Mouse (Mus musculus) ES-E14 (cell line): ENCODE measurements around the gene Rapgef2. TPM values are rescaled to one million over a fixed set of nuclear protein-coding genes. Genes with fewer than 3 reads are reported as not detected.

Source experiments
- DNase-seq: peaks from one replicate; pipeline ENCODE4 v3.0.0-alpha.2; 2013; ENCODE audit warnings: low read depth, low spot score
- H3K27ac ChIP-seq: 2 replicates; pipeline ENCODE4 v1.5.1; 2012; ENCODE audit warnings: low read depth, mild to moderate bottlenecking, low read length, moderate library complexity, mixed read lengths; ENCODE audit not compliant: poor library complexity, insufficient read depth, severe bottlenecking
- H3K36me3 ChIP-seq: 2 replicates; pipeline ENCODE4 v1.6.1; 2012; ENCODE audit warnings: mild to moderate bottlenecking, low read length, moderate library complexity, mixed read lengths; ENCODE audit not compliant: control insufficient read depth, poor library complexity, insufficient read depth, severe bottlenecking
- H3K4me1 ChIP-seq, 2 experiments: fragments of 150-350 bp in 1 of 2; sonication (generic) in 1 of 2; 2 replicates each; pipeline ENCODE4 v1.6.1; 2012; ENCODE audit warnings: low read length in 2 of 2, mild to moderate bottlenecking in 1 of 2, mixed read lengths in 1 of 2; ENCODE audit not compliant: control insufficient read depth in 2 of 2, insufficient read depth in 2 of 2, poor library complexity in 1 of 2
- H3K4me3 ChIP-seq, 2 experiments: fragments of 150-350 bp in 1 of 2; sonication (generic) in 1 of 2; 2 replicates each; pipeline ENCODE4 v1.5.1; 2012; ENCODE audit warnings: low read length in 2 of 2, low read depth in 1 of 2, mild to moderate bottlenecking in 1 of 2, mixed read lengths in 1 of 2; ENCODE audit not compliant: insufficient read depth in 1 of 2, poor library complexity in 1 of 2, severe bottlenecking in 1 of 2
- H3K9ac ChIP-seq: 2 replicates; pipeline ENCODE4 v1.6.1; 2012; ENCODE audit warnings: low read depth, mild to moderate bottlenecking, low read length, mixed read lengths; ENCODE audit not compliant: poor library complexity, insufficient read depth, severe bottlenecking
- H3K9me3 ChIP-seq: fragments of 150-350 bp; sonication (generic); 2 replicates; pipeline ENCODE4 v1.6.1; 2012; ENCODE audit warnings: low read depth, mild to moderate bottlenecking, low read length; ENCODE audit not compliant: control insufficient read depth, insufficient read depth
- CHD2 ChIP-seq: IDR thresholded peaks from 2 replicates; pipeline ENCODE4 v1.6.1; 2014; ENCODE audit warnings: mild to moderate bottlenecking, low read depth, low read length, inconsistent platforms
- HCFC1 ChIP-seq: IDR thresholded peaks from 2 replicates; pipeline ENCODE4 v1.6.1; 2012; ENCODE audit warnings: low read length, inconsistent platforms, borderline replicate concordance; ENCODE audit not compliant: insufficient read depth
- MAFK ChIP-seq: IDR thresholded peaks from 2 replicates; pipeline ENCODE4 v1.6.1; 2014; ENCODE audit warnings: mild to moderate bottlenecking, low read depth, low read length, inconsistent platforms; ENCODE audit not compliant: insufficient read depth
- ZC3H11A ChIP-seq: IDR thresholded peaks from 2 replicates; pipeline ENCODE4 v1.6.1; 2012; ENCODE audit warnings: low read depth, mild to moderate bottlenecking, inconsistent platforms, low read length, borderline replicate concordance
- ZNF384 ChIP-seq: IDR thresholded peaks from 2 replicates; pipeline ENCODE4 v1.6.1; 2012; ENCODE audit warnings: low read depth, low read length, inconsistent platforms
- in situ Hi-C, 2 experiments: fragments of 600-800 bp; cut with MboI; formaldehyde crosslinking; loops; one replicate each; pipeline ENCODE4 v1.15.1; 2025; ENCODE audit warnings: low sequenced_read_pairs in 2 of 2, inconsistent platforms in 1 of 2; ENCODE audit not compliant: unreplicated experiment in 2 of 2
- total RNA-seq: library from RNA; depleted of rRNA; stranded (reverse); fragments of 300-350 nt; gene quantifications from 2 replicates; pipeline ENCODE4 v1.2.3, GENCODE M21; 2012

The Rapgef2 gene
- total RNA-seq, 1 experiment = 12.0 TPM

- in situ Hi-C loops = no loop called here
- H3K4me1 ChIP-seq = 0 out of 4 replicates have a peak, but pooled peaks cover 0 to 3% of the 10 kb centered on the region in 2 experiments
- H3K9me3 ChIP-seq = no peaks in the 10 kb centered on the region
- no peak for DNase-seq
- peak overlapping the region; percentile 88 for H3K9ac ChIP-seq
- no peak overlapping the region for H3K27ac ChIP-seq
- H3K36me3 ChIP-seq = no peaks in the 10 kb centered on the region
- TF ChIP-seq MAFK = no peak
- TF ChIP-seq ZC3H11A = no peak
- TF ChIP-seq CHD2 = no peak
- TF ChIP-seq HCFC1 = no peak
- no peak for TF ChIP-seq ZNF384
- peak overlapping the region; percentile 95 to 98 for H3K4me3 ChIP-seq
Measured at GRCm38 (mm10) chr3:79286031-79286375, 314 bp downstream of the Rapgef2 start.

GRCm38 (mm10) chr3:79285097-79285675 is 1.1 kb downstream of the Rapgef2 start:
- H3K9me3 ChIP-seq = no peaks in the 10 kb centered on the region
- in situ Hi-C loops = no loop called here
- TF ChIP-seq CHD2 = no peak
- TF ChIP-seq MAFK = no peak
- TF ChIP-seq HCFC1 = no peak
- TF ChIP-seq ZC3H11A = no peak
- no peak for TF ChIP-seq ZNF384
- no peak overlapping the region; the same call in 1 of the 2 replicates for H3K9ac ChIP-seq
- H3K4me3 ChIP-seq = no peak overlapping the region
- no peak overlapping the region for H3K27ac ChIP-seq
- DNase-seq = no peak
- H3K4me1 ChIP-seq = 0 out of 4 replicates have a peak, but pooled peaks cover 0 to 3% of the 10 kb centered on the region in 2 experiments
- H3K36me3 ChIP-seq = no peaks in the 10 kb centered on the region

- in situ Hi-C loops = no loop called here
- Histone ChIP-seq H3K4me3 (no peak overlapping the region), H3K4me1 (0 out of 4 replicates have a peak, but pooled peaks cover 0 to 3% of the 10 kb centered on the region in 2 experiments), H3K27ac (no peak overlapping the region), H3K9me3 (no peaks in the 10 kb centered on the region), H3K36me3 (no peaks in the 10 kb centered on the region), H3K9ac (no peak overlapping the region)
- DNase-seq = no peak
- TF ChIP-seq MAFK (no peak), ZNF384 (no peak), CHD2 (no peak), ZC3H11A (no peak), HCFC1 (no peak)
Measured at GRCm38 (mm10) chr3:79283976-79284375, 2.3 kb downstream of the Rapgef2 start.

- Histone ChIP-seq H3K27ac (no peak overlapping the region), H3K4me1 (0 out of 4 replicates have a peak, but pooled peaks cover 0 to 3% of the 10 kb centered on the region in 2 experiments), H3K9ac (no peak overlapping the region), H3K36me3 (no peaks in the 10 kb centered on the region), H3K4me3 (no peak overlapping the region), H3K9me3 (no peaks in the 10 kb centered on the region)
- no peak for DNase-seq
- TF ChIP-seq ZNF384 = no peak
- 0 out of 2 replicates have a peak, but pooled peaks have one; percentile 21 for TF ChIP-seq MAFK
- in situ Hi-C loops = no loop called here
Measured at GRCm38 (mm10) chr3:79283031-79283430, 3.3 kb downstream of the Rapgef2 start.

- Histone ChIP-seq H3K36me3 (no peaks in the 10 kb centered on the region), H3K9ac (no peak overlapping the region), H3K4me3 (no peak overlapping the region), H3K27ac (no peak overlapping the region), H3K9me3 (no peaks in the 10 kb centered on the region), H3K4me1 (no peaks in the 10 kb centered on the region)
- in situ Hi-C loops = no loop called here
- DNase-seq = no peak
- TF ChIP-seq HCFC1 = no peak
- no peak for TF ChIP-seq ZC3H11A
- TF ChIP-seq CHD2 = no peak
- TF ChIP-seq ZNF384 = no peak
- TF ChIP-seq MAFK = no peak
Measured at GRCm38 (mm10) chr3:79275856-79276645, 10.3 kb downstream of the Rapgef2 start.
